32 mouse cellular contexts compared by ENCODE assay signal in the genomic region with DNA sequence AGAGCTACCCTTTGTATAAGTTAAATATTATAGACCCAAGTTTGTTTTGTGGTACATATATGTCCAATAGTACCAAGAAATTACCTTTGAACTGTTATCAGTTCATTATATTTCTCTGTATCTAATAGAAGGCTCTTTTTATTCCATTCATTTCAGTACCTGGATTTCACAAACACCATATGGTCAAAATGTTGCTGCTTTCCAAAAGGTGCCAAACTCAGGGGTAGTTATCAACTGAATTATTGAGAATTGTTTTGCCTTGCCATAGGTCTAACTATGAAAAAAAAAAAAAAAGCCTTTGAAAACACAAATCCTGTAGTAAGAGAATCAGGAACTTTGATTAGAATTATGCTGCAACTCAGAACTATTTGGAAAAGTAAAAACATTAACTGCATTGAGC.
"Had no signal": no experiment of that assay in that cellular context is flagged by ENCODE, and none has a peak within 500 bp of the region (broad histone marks: within the 10 kb centered on the region; RNA-seq: fewer than 3 reads in every experiment).

No protein-coding gene starts in this region.

- H3K9me3 ChIP-seq: limb, embryonic 10.5 days; limb, embryonic 12.5 days; limb, embryonic 13.5 days; limb, embryonic 15.5 days; liver, embryonic 12.5 days; liver, embryonic 13.5 days; liver, embryonic 15.5 days; lung, embryonic 15.5 days; megakaryocyte, embryonic 14.5 days; midbrain, embryonic 10.5 days; midbrain, embryonic 12.5 days; midbrain, embryonic 13.5 days; midbrain, embryonic 15.5 days; neural tube, embryonic 12.5 days; neural tube, embryonic 13.5 days had no signal

- ATAC-seq: liver, embryonic 12.5 days; lung, postnatal 0 days; midbrain, embryonic 13.5 days; midbrain, embryonic 15.5 days; midbrain, embryonic 16.5 days had no signal

- H3K27ac ChIP-seq: limb, embryonic 10.5 days; limb, embryonic 12.5 days; limb, embryonic 13.5 days; limb, embryonic 15.5 days; liver, embryonic 12.5 days; liver, embryonic 13.5 days; liver, embryonic 14.5 days; liver, embryonic 15.5 days; lung, embryonic 15.5 days; macrophage; midbrain, embryonic 10.5 days; midbrain, embryonic 12.5 days; midbrain, embryonic 13.5 days; midbrain, embryonic 15.5 days; neural tube, embryonic 12.5 days; neural tube, embryonic 13.5 days had no signal

- H3K4me3 ChIP-seq: limb, embryonic 10.5 days; limb, embryonic 12.5 days; limb, embryonic 13.5 days; limb, embryonic 15.5 days; liver, embryonic 12.5 days; liver, embryonic 13.5 days; liver, embryonic 15.5 days; lung, embryonic 15.5 days; megakaryocyte, embryonic 14.5 days; midbrain, embryonic 10.5 days; midbrain, embryonic 12.5 days; midbrain, embryonic 13.5 days; midbrain, embryonic 15.5 days; myocyte; neural tube, embryonic 12.5 days; neural tube, embryonic 13.5 days had no signal

- DNase-seq: left cerebral cortex, postnatal 4 days; liver; liver, embryonic 13.5 days; lung, adult 18-20 months; lung, adult 2 months; lung, embryonic 14.5 days; lung, postnatal 10 days; lung, postnatal 14 days; lung, postnatal 36 days; lung, postnatal 4 days; midbrain, embryonic 14.5 days had no signal

- H3K27me3 ChIP-seq: limb, embryonic 12.5 days; limb, embryonic 13.5 days; limb, embryonic 15.5 days; liver, embryonic 12.5 days; liver, embryonic 13.5 days; liver, embryonic 15.5 days; lung, embryonic 15.5 days; megakaryocyte, embryonic 14.5 days; midbrain, embryonic 12.5 days; midbrain, embryonic 13.5 days; midbrain, embryonic 15.5 days; neural tube, embryonic 12.5 days; neural tube, embryonic 13.5 days had no signal

- H3K9ac ChIP-seq: limb, embryonic 12.5 days; limb, embryonic 13.5 days; limb, embryonic 15.5 days; liver, embryonic 12.5 days; liver, embryonic 13.5 days; liver, embryonic 14.5 days; liver, embryonic 15.5 days; lung, embryonic 14.5 days; lung, embryonic 15.5 days; midbrain, embryonic 12.5 days; midbrain, embryonic 13.5 days; midbrain, embryonic 15.5 days; neural tube, embryonic 12.5 days; neural tube, embryonic 13.5 days had no signal

- H3K36me3 ChIP-seq: limb, embryonic 10.5 days; limb, embryonic 13.5 days; limb, embryonic 15.5 days; liver, embryonic 12.5 days; liver, embryonic 13.5 days; liver, embryonic 15.5 days; lung, embryonic 15.5 days; midbrain, embryonic 10.5 days; midbrain, embryonic 12.5 days; midbrain, embryonic 13.5 days; midbrain, embryonic 15.5 days; neural tube, embryonic 12.5 days; neural tube, embryonic 13.5 days had no signal

- H3K4me1 ChIP-seq: limb, embryonic 10.5 days; limb, embryonic 12.5 days; limb, embryonic 13.5 days; limb, embryonic 15.5 days; liver, embryonic 12.5 days; liver, embryonic 13.5 days; liver, embryonic 15.5 days; lung, embryonic 15.5 days; midbrain, embryonic 10.5 days; midbrain, embryonic 12.5 days; midbrain, embryonic 13.5 days; neural tube, embryonic 12.5 days; neural tube, embryonic 13.5 days had no signal

- H3K4me2 ChIP-seq: limb, embryonic 12.5 days; limb, embryonic 13.5 days; limb, embryonic 15.5 days; liver, embryonic 11.5 days; liver, embryonic 12.5 days; liver, embryonic 13.5 days; liver, embryonic 15.5 days; lung, embryonic 14.5 days; lung, embryonic 15.5 days; midbrain, embryonic 11.5 days; midbrain, embryonic 12.5 days; midbrain, embryonic 13.5 days; midbrain, embryonic 15.5 days; neural tube, embryonic 12.5 days; neural tube, embryonic 13.5 days had no signal
